Mouse (Mus musculus) cerebellum, adult (tissue): ENCODE results near the gene Ttc34.

Source experiments
- ATAC-seq: cut with Nextera tagmentation; 2 replicates; pipeline ENCODE4 v1.9.2; 2017; ENCODE audit warnings: mild to moderate bottlenecking, moderate library complexity, mixed read lengths; ENCODE audit not compliant: insufficient number of reproducible peaks, low FRiP score, low TSS enrichment

Gene Ttc34

DNA sequence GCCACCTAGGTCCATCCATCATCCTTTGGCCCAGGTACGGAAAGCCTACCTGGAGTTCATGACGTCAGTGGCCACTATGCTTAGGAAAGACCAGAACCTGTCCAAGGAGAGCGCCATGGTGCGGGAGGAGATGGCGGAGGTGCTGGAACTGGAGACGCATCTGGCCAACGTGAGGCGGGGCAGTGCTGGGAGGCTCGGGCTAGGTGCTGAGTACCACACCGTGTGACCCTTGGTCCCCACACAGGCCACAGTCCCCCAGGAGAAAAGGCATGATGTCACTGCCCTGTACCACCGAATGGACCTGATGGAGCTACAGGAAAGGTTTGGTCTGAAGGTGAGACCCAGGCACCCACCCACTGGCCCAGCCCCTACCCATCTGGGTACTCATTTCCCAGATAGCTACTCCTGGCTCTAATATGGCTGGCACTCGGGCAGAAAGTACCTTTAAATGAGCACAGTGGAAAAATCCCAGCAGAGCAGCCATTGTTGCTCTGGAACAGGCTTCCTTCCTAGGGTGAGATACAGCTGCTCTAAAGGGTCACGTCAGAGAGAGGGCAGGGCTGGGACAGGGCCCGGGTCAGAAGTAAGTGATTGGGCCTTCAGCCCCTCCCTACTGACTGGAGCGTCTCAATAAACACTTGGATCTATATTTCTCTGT lies 50.5 kb downstream of the Ttc34 start:
- 0 out of 2 replicates have a peak, but pooled peaks have one; percentile 1 for ATAC-seq

- ATAC-seq: no peak
Observed at GRCm38 (mm10) chr4:154890887-154891286, 53.6 kb downstream of the Ttc34 start.

- ATAC-seq: no peak
Observed at GRCm38 (mm10) chr4:154895549-154895948, 58.3 kb downstream of the Ttc34 start.

DNA sequence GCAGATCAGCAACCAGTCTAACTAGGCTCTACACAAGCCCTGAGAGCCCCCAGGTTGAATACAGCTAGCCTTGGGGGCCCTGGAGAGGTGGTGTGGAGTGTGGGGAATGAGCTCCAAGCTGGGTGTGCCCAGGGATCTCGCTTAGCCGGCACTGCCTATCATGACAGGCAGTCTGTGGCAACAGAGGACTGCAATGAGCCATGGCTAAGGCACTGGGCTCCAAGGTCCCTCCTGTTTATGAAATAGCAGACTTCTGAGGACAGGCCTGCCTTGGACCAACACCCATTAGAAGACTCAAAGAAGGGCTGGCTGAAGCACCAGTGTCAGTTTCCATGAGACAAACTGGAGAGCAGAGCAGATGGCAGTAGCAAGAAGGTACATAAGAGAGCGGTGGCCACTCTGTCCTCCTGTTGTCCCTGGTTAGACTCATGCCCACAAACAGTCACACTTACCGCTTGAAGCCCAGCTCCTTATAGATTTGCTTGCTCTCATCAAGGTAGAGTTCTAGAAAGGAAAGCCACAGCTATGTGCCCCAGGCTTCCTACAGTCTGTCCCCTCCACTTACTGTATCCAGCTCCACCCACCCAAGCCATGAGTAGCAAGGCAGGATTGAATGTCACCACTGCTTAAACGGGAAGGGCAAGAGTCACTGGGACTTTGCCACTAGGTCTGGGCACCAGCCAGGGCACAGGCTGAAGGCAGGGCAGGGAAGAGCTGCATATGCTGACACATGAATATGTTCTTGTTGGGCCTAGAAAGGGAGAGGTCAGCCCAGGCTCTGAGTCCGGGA lies 60.6 kb downstream of the Ttc34 start:
- no peak; the same call in 1 of the 2 replicates for ATAC-seq

DNA sequence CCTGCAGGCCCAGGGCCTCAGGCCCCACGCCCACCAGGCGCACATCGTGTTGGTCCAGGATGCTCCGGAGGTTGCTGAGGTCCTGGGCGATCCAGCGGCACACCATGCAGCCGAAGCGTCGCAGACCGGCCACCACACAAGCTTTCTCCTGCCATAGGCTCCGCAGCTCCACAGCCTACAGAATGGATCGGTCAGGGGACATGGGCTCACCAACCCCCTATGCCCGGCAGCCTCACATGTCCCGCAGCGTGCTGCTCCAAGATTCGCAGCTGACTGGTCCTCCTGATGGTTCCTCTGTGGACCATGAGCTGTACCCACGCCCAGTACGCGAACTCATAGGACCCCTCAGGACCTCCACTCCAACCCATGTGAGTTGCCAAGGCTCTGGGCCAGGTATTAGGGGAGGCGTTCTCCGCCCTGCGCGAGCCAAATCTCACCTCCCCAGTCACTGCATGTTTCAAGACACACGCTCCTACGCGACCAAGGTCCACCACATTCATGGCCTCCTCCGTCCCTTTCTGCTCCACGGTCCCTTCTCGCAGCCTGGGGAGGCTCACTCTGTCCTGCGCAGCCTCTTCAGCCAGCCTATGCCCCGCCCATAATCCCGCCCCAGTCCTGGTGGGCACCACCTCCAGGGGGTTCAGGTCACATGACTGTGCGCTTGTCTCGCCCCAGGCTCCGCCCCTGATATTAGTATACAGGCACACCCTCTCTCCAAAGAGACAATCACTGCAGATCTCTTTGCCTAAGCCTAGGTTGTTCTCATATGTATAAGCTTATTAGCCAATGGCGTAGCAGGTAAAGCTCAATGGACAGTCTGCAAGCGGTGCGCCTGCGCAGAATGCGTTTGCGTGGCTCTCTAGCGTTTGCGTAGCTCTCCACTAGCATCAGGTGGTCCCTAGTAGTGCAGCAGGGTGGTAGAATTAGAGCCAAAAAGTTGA lies 61.5 kb downstream of the Ttc34 start, which contains the start of gene Fam213b:
Gene Fam213b (minus strand): TSS at position 630 of the 941 bp plus-strand sequence.
- ATAC-seq: peak; percentile 85

DNA sequence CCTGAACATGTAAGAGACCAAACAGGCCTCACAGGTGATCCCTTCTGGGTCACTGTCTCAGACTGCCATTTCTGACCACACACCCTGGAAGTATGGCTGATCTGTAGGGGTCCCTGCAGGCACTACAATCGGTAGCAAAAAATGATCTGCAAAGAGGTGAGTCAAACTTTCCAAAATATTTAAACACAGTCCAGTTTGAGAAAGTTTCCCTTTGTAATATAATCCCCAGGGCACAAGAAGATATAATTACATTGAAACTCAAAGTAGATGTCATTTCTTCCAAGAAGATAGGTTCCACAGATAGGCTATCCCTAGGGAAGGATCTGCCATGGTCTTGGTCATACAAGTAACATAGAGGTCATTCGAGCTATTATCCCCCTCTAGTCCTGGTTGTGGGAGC lies 65.1 kb downstream of the Ttc34 start:
- no peak for ATAC-seq

GRCm38 (mm10) chr4:154904185-154905071 lies 67.2 kb downstream of the Ttc34 start:
- ATAC-seq: peak; percentile 95

- ATAC-seq: 0 out of 2 replicates have a peak, but pooled peaks have one; percentile 58
Observed at GRCm38 (mm10) chr4:154907833-154908232, 70.6 kb downstream of the Ttc34 start.

GRCm38 (mm10) chr4:154908490-154908889 lies 71.2 kb downstream of the Ttc34 start:
- ATAC-seq: no peak

DNA sequence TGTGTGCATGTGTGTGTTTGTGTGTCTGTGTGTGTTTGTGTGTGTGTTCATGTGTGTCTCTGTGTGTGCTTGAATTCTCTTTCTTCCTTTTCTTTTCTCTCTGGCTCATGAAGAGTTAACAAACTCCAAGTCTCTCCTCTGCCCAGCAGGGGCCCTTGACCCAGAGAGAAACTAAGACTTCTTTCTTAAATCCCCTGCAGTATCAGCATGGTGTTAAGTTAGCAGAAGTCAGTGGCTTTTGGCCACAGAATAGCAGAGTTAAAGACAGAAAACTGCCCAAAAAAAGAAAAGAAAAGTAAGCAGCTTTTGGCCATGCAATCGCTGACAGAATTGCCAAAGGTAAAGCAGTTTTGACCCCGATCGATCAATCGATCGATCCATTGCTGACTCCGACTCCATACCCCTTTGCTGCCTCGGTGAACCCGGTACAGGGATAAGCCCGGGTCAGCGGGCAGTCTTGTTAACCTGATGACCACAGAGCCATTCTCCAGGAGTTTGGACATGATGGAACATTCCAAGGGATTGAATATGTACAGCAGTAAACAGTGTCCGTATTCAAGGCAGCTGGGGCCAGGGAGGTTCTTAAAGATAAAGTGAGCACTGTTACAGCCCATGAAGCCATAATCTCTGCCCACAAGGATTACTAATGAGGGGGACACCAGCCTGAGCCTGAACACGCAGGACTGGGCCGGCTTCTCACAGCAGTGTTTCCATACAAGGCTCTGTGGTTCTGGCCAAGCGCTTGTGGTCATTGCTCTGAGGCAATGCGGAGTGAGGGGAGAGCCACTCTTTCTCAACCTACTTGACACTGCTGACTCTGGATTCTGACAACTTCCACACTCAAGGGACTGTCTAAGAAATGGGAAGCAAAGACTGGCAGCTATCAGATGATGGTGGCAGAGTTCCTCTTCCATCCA lies 73.6 kb downstream of the Ttc34 start:
- no peak for ATAC-seq

- ATAC-seq: no peak
Observed at GRCm38 (mm10) chr4:154911644-154912043, 74.4 kb downstream of the Ttc34 start.

- no peak for ATAC-seq
Observed at GRCm38 (mm10) chr4:154913845-154914244, 76.6 kb downstream of the Ttc34 start.

GRCm38 (mm10) chr4:154914252-154914651 lies 77.0 kb downstream of the Ttc34 start:
- ATAC-seq: no peak

DNA sequence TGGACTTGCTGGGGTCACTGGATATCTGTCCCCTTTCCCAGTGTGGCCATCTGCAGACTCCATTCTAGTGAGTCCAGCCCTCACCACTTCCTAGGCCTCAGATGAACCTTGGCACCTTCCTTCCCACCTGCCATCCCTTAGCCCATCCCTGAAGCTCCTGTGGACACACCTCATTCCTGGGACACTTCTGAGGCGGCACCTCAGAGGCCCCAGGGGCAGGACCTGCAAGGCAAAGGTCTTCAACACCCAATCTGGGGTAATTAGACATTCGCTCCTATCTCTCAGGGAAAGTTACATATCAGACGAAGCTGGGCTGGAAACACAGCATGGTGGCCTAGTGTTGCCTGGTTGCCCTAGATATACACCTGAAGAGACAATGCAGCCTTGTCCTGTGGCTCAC lies 77.4 kb downstream of the Ttc34 start:
- no peak for ATAC-seq

- no peak for ATAC-seq
Observed at GRCm38 (mm10) chr4:154915286-154915685, 78.0 kb downstream of the Ttc34 start.

GRCm38 (mm10) chr4:154916662-154917061 lies 79.4 kb downstream of the Ttc34 start:
- ATAC-seq: no peak
